Mouse (Mus musculus): ENCODE measurements around the gene Prkcq. TPM values are rescaled to one million over a fixed set of nuclear protein-coding genes. Genes with fewer than 3 reads are reported as not detected.

The Prkcq gene
- polyA plus RNA-seq, 1 experiment, result 22.0 TPM

DNA sequence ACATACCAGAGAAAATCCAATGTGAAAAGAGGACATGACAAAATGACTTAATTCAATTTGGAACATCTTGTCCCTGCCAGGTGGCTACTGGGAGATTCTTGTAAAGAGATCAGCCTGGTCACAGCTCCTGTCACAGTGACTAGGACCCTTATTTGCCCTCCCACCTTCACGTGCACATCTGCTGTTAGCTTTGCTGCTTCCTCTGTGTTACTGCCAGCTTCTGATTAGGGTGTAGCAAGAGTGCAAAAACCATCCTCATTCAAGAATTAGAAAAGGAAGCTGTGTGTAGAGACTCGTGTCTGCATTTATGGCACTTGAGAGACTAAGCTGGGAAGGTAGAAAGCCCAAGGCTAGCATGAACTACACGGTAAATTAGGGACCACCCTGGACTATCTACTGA, 59.2 kb downstream of the Prkcq start:
- H3K4me1 ChIP-seq, result peaks cover 87% of the 10 kb centered on the region
- TF ChIP-seq GATA1 (IDR thresholded peaks at IDR 0.05; ENCODE audit: borderline replicate concordance, low read length) (no peak), FLI1 (IDR thresholded peaks at IDR 0.05; ENCODE audit: low read length) (no peak)
- no peaks in the 10 kb centered on the region for H3K27me3 ChIP-seq (replicated peaks)
- H3K9me3 ChIP-seq, result no peaks in the 10 kb centered on the region
- H3K36me3 ChIP-seq (replicated peaks; ENCODE audit: low read length), result peaks cover 72% of the 10 kb centered on the region
- peak overlapping the region; percentile 52 for H3K4me3 ChIP-seq (replicated peaks)

DNA sequence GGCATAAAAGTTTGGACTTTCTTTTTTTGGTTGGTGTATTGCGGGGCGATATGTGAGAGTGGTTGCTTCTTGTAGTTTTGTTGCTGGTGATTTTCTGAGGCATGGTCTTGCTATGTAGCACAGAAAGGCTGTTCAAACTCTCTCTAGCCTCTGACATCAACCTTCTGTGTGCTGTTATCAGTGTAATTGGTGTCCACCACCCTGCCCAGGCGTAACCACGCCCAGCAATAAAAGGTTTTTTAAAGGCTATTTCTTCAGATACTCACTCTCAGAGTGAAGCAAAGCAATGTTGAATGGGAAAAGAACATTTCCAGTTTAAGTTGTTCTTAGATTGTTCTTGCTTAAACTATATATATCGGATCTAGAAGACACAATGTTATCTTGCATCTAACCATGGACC, 60.1 kb downstream of the Prkcq start:
- H3K27me3 ChIP-seq (replicated peaks), result no peaks in the 10 kb centered on the region
- H3K4me3 ChIP-seq (replicated peaks), result no peak overlapping the region
- no peak for TF ChIP-seq FLI1 (IDR thresholded peaks at IDR 0.05; ENCODE audit: low read length)
- TF ChIP-seq GATA1 (IDR thresholded peaks at IDR 0.05; ENCODE audit: borderline replicate concordance, low read length), result no peak
- H3K4me1 ChIP-seq, result peaks cover 85% of the 10 kb centered on the region
- peaks cover 81% of the 10 kb centered on the region for H3K36me3 ChIP-seq (replicated peaks; ENCODE audit: low read length)
- H3K9me3 ChIP-seq, result no peaks in the 10 kb centered on the region

DNA sequence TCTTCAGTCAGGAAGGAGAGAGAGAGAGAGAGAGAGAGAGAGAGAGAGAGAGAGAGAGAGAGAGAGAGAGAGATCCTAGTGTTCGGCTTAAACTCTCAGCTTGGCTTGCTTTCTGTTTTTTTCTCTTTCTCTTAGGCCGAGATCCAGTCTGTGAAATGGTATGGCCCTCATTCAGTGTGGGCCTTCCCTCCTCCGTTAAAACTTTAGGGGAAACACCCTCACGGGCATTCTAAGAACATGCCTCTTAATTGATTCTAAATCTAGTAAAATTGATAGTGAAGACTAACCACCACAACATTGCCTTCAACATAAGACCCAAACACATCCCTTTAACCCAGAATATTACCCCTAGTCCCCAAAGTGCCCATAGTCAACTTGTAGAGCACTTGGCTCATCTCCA, 66.3 kb downstream of the Prkcq start:
- H3K36me3 ChIP-seq (replicated peaks; ENCODE audit: low read length), result peaks cover 85% of the 10 kb centered on the region
- TF ChIP-seq FLI1 (IDR thresholded peaks at IDR 0.05; ENCODE audit: low read length), result no peak
- TF ChIP-seq GATA1 (IDR thresholded peaks at IDR 0.05; ENCODE audit: borderline replicate concordance, low read length), result no peak
- peaks cover 78% of the 10 kb centered on the region for H3K4me1 ChIP-seq
- no peak overlapping the region for H3K4me3 ChIP-seq (replicated peaks)
- no peaks in the 10 kb centered on the region for H3K9me3 ChIP-seq
- no peaks in the 10 kb centered on the region for H3K27me3 ChIP-seq (replicated peaks)

DNA sequence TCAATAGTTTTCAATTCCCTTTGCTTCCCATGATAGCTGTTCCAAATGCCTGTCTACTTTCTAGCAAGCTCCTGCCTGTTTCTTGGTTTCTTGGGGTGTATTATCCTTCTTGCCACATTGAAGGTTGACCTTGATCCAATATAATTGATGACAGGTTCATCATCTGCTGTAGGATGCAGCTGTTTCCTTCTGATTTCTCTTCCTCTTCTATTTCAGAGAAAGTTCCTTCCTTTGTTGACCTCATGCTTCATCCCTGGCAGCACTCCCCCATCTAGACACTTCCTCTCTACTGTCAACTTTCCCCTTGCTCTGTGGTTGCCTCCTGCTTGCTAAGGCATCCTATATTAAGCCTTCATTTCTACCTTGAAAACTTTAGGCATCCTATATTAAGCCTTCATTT, 67.6 kb downstream of the Prkcq start:
- H3K27me3 ChIP-seq (replicated peaks), result no peaks in the 10 kb centered on the region
- H3K4me3 ChIP-seq (replicated peaks), result no peak overlapping the region
- TF ChIP-seq FLI1 (IDR thresholded peaks at IDR 0.05; ENCODE audit: low read length) (peak; percentile 66; the same call in 1 of the 2 replicates), GATA1 (IDR thresholded peaks at IDR 0.05; ENCODE audit: borderline replicate concordance, low read length) (peak; percentile 39; the same call in 1 of the 3 replicates)
- H3K9me3 ChIP-seq, result no peaks in the 10 kb centered on the region
- peaks cover 69% of the 10 kb centered on the region for H3K4me1 ChIP-seq
- H3K36me3 ChIP-seq (replicated peaks; ENCODE audit: low read length), result peaks cover 81% of the 10 kb centered on the region

DNA sequence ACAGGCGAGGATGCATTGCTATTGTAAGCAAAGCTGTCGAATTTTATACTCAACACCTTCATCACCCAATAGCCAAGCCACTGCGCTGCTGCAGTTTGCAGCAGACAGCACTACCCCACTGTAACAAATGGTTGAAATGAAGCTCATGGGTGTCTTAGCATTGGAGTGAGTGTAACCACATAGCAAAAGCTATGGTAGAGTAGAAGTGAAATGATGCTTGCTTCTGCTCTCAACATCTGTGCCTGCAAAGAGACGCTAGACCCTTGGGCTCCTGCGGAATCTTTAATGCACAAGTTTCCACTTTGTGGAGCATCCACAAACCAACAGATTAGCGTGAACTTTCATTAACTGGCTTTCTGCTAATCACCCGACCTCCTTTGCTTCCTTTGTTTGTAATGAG, 74.0 kb downstream of the Prkcq start:
- Histone ChIP-seq H3K4me3 (replicated peaks) (no peak overlapping the region), H3K36me3 (replicated peaks; ENCODE audit: low read length) (peaks cover 81% of the 10 kb centered on the region), H3K4me1 (peaks cover 52% of the 10 kb centered on the region), H3K9me3 (no peaks in the 10 kb centered on the region), H3K27me3 (replicated peaks) (no peaks in the 10 kb centered on the region)
- TF ChIP-seq GATA1 (IDR thresholded peaks at IDR 0.05; ENCODE audit: borderline replicate concordance, low read length), result no peak
- no peak for TF ChIP-seq FLI1 (IDR thresholded peaks at IDR 0.05; ENCODE audit: low read length)

DNA sequence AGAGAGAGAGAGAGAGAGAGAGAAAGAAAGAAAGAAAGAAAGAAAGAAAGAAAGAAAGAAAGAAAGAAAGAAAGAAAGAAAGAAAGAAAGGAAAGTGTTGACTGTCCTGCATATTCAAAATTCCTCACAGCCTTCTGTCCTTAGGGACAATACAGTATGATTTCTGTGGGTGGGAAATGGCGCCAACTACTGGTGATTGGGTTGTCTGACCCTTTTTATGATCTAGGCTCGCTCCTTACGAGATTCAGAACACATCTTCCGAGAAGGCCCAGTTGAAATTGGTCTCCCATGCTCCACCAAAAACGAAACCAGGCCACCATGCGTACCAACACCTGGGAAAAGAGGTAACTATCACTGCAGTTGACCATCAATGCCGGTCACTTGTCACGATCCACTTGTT, 82.0 kb downstream of the Prkcq start:
- Histone ChIP-seq H3K4me3 (replicated peaks) (no peak overlapping the region), H3K27me3 (replicated peaks) (no peaks in the 10 kb centered on the region), H3K4me1 (peaks cover 87% of the 10 kb centered on the region), H3K9me3 (no peaks in the 10 kb centered on the region), H3K36me3 (replicated peaks; ENCODE audit: low read length) (peaks cover 95% of the 10 kb centered on the region)
- TF ChIP-seq FLI1 (IDR thresholded peaks at IDR 0.05; ENCODE audit: low read length) (no peak), GATA1 (IDR thresholded peaks at IDR 0.05; ENCODE audit: borderline replicate concordance, low read length) (no peak)

DNA sequence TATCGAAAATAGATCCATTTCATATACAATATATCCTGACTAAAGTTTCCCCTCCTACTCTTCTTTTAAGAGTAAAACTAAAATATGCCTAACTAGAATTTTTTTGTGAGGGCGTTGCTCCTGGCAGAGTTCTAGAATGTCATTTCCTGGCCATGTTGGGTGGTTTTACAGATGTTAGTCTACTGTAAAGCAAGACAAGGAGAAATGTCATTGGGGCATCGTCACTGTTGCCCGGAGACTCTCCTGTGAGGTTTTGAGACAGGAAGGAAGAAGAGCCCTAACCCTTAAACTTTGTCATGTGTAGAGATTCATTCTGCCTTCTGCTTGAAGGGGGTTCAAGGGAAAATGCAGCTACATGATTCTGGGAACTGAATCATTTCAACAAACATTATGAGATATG, 82.5 kb downstream of the Prkcq start:
- Histone ChIP-seq H3K27me3 (replicated peaks) (no peaks in the 10 kb centered on the region), H3K4me3 (replicated peaks) (no peak overlapping the region), H3K9me3 (no peaks in the 10 kb centered on the region), H3K36me3 (replicated peaks; ENCODE audit: low read length) (peaks cover 95% of the 10 kb centered on the region), H3K4me1 (peaks cover 87% of the 10 kb centered on the region)
- TF ChIP-seq FLI1 (IDR thresholded peaks at IDR 0.05; ENCODE audit: low read length) (no peak), GATA1 (IDR thresholded peaks at IDR 0.05; ENCODE audit: borderline replicate concordance, low read length) (no peak)

DNA sequence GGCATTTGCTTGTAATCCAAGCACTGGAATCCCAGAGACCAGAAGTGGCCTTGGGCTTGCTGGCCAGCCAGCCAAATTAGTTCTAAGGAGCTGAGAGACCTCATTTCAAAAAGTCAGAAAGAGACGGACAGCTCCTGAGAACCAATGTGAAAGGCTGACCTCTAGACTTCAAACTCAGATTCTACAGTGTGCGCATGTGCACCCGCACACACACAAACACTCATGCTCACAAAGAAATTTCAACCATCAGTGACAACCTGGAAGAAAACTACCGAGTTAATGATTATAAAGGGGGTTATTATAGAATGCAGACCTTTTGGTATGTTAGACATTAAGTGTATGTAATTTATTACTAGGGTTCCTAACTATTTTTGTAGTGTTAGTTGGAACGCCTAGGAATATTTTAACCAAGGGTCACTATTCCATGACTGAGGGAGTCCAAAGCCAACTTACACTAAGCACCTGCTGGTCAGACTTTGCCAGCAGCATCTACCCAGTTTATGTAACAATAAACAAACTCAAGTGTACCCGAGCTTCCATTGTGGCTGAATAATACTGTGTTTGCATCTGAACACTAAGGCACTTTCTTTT, 85.4 kb downstream of the Prkcq start:
- H3K36me3 ChIP-seq (replicated peaks; ENCODE audit: low read length), result peaks cover 97% of the 10 kb centered on the region
- TF ChIP-seq FLI1 (IDR thresholded peaks at IDR 0.05; ENCODE audit: low read length), result no peak
- H3K4me3 ChIP-seq (replicated peaks), result no peak overlapping the region
- H3K4me1 ChIP-seq, result peaks cover 79% of the 10 kb centered on the region
- H3K9me3 ChIP-seq, result no peaks in the 10 kb centered on the region; the same call in 1 of the 2 replicates
- no peaks in the 10 kb centered on the region for H3K27me3 ChIP-seq (replicated peaks)

DNA sequence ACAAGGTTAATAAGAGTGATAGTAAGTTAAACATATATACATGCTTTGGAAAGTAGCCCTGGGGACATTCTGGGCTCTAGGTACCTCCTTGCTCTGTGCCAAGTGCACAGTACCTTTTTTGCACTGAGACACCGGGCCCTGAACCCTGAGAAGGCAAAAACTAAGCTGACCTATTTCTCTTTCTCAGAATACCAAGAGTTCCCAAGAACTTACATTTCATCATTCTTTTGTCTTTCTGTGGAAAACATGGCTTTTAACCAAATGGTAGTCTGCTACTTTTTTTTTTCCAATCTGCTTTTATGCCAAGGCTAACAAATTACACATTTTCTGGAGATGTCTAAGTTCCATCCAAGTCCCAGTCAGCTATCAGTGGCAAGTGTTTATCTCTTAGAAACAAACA, 86.3 kb downstream of the Prkcq start:
- no peak for TF ChIP-seq GATA1 (IDR thresholded peaks at IDR 0.05; ENCODE audit: borderline replicate concordance, low read length)
- TF ChIP-seq FLI1 (IDR thresholded peaks at IDR 0.05; ENCODE audit: low read length), result no peak
- H3K4me3 ChIP-seq (replicated peaks), result no peak overlapping the region
- peaks cover 97% of the 10 kb centered on the region for H3K36me3 ChIP-seq (replicated peaks; ENCODE audit: low read length)
- H3K9me3 ChIP-seq, result no peaks in the 10 kb centered on the region; the same call in 1 of the 2 replicates
- peaks cover 72% of the 10 kb centered on the region for H3K4me1 ChIP-seq
- H3K27me3 ChIP-seq (replicated peaks), result no peaks in the 10 kb centered on the region

DNA sequence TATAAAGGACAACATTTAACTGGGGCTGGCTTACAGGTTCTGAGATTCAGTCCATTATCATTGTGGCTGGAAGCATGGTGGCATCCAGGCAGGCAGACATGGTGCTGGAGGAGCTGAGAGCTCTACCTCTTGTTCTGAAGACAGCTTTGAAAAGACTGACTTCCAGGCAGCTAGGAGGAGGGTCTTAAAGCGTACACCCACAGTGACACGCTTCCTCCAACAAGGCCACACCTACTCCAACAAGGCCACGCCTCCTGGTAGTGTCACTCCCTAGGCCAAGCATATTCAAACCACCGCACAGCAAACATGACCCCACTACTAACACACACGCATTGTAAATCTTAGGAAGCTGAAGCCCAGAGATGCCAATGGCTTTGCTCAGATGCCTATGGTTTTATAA, 87.5 kb downstream of the Prkcq start:
- no peak for TF ChIP-seq FLI1 (IDR thresholded peaks at IDR 0.05; ENCODE audit: low read length)
- TF ChIP-seq GATA1 (IDR thresholded peaks at IDR 0.05; ENCODE audit: borderline replicate concordance, low read length), result no peak
- no peaks in the 10 kb centered on the region for H3K27me3 ChIP-seq (replicated peaks)
- H3K4me3 ChIP-seq (replicated peaks), result no peak overlapping the region
- no peaks in the 10 kb centered on the region; the same call in 1 of the 2 replicates for H3K9me3 ChIP-seq
- peaks cover 73% of the 10 kb centered on the region for H3K4me1 ChIP-seq
- H3K36me3 ChIP-seq (replicated peaks; ENCODE audit: low read length), result peaks cover 99% of the 10 kb centered on the region

DNA sequence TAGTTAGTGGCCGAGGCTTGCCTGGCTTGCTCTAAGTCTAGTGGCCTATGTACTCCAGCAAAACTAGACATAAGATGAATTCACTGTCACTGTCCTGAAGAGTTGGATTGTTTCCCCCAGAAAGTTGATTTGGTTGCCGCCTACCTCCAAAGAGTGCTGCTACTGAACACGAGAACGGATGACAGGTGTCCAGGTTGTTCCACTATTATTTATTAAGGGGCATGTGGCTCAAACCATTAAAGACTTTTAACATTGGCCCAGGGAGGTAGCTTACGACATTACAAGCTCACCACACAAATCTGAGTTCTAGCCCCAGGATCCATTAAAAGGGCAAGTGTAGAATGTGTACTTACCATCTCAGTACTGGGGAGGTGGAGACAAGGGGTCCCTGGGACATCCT, 92.9 kb downstream of the Prkcq start:
- Histone ChIP-seq H3K4me1 (peaks cover 39% of the 10 kb centered on the region), H3K9me3 (no peaks in the 10 kb centered on the region; the same call in 1 of the 2 replicates), H3K27me3 (replicated peaks) (no peaks in the 10 kb centered on the region), H3K36me3 (replicated peaks; ENCODE audit: low read length) (peaks cover 94% of the 10 kb centered on the region), H3K4me3 (replicated peaks) (no peak overlapping the region)
- no peak for TF ChIP-seq FLI1 (IDR thresholded peaks at IDR 0.05; ENCODE audit: low read length)
- TF ChIP-seq GATA1 (IDR thresholded peaks at IDR 0.05; ENCODE audit: borderline replicate concordance, low read length), result no peak

All from megakaryocyte, embryonic 14.5 days (primary cell).